Mouse (Mus musculus) limb, embryonic 15.5 days (tissue): Measurements from ENCODE around the gene Plekha5. TPM values are rescaled to one million over a fixed set of nuclear protein-coding genes. Genes with fewer than 3 reads are reported as not detected.
"Not testable (repeated sequence)": the region's sequence is repeated elsewhere in the genome, so short reads cannot be mapped to it uniquely, and the experiment has no call there.

ENCODE experiments used
- ATAC-seq: fragments of 200-750 bp; cut with Nextera tagmentation; 2 replicates; pipeline ENCODE4 v1.8.0; 2017; ENCODE audit warnings: low read depth, moderate TSS enrichment; ENCODE audit not compliant: insufficient number of reproducible peaks, low FRiP score, low TSS enrichment
- H3K27ac ChIP-seq: fragments of 300-500 bp; sonication (generic); 2 replicates; pipeline ENCODE4 v1.5.1; 2015; ENCODE audit warnings: moderate library complexity, mild to moderate bottlenecking, inconsistent platforms
- H3K27me3 ChIP-seq: fragments of 300-500 bp; sonication (generic); 2 replicates; pipeline ENCODE4 v1.6.1; 2015; ENCODE audit warnings: inconsistent platforms
- H3K36me3 ChIP-seq: fragments of 300-500 bp; sonication (generic); 2 replicates; pipeline ENCODE4 v1.6.1; 2015; ENCODE audit warnings: inconsistent platforms
- H3K4me1 ChIP-seq: fragments of 300-500 bp; sonication (generic); 2 replicates; pipeline ENCODE4 v1.6.1; 2015; ENCODE audit warnings: inconsistent platforms
- H3K4me2 ChIP-seq: fragments of 300-500 bp; sonication (generic); 2 replicates; pipeline ENCODE4 v1.6.1; 2015; ENCODE audit warnings: mild to moderate bottlenecking, inconsistent platforms
- H3K4me3 ChIP-seq: fragments of 300-500 bp; sonication (generic); 2 replicates; pipeline ENCODE4 v1.5.1; 2015; ENCODE audit warnings: mild to moderate bottlenecking, inconsistent platforms
- H3K9ac ChIP-seq: fragments of 300-500 bp; sonication (generic); 2 replicates; pipeline ENCODE4 v1.6.1; 2015; ENCODE audit warnings: inconsistent platforms
- H3K9me3 ChIP-seq: fragments of 300-500 bp; sonication (generic); 2 replicates; pipeline ENCODE4 v1.6.1; 2016; ENCODE audit warnings: inconsistent platforms
- WGBS: fragments of 180-500 bp; shearing (Covaris S2); methylation state at CpG from one replicate; pipeline ENCODE4 v1.1.7; 2015; 5-methylcytosine and 5-hydroxymethylcytosine counted together
- polyA plus RNA-seq: library from polyadenylated mRNA; unstranded; fragments of >200 nt; fragmentation: Nextera tagmentation; extraction: Ambion mirVana; gene quantifications from 2 replicates; pipeline ENCODE4 v1.2.1, GENCODE M21; 2015

The Plekha5 gene
- polyA plus RNA-seq, 1 experiment from 2014 or later = 47.2 TPM

GRCm38 (mm10) chr6:140567199-140567598 is 143.3 kb downstream of the Plekha5 start:
- Histone ChIP-seq H3K9ac (no peak overlapping the region), H3K4me1 (peaks cover 5% of the 10 kb centered on the region; the same call in 1 of the 2 replicates), H3K27me3 (no peaks in the 10 kb centered on the region), H3K4me2 (no peak overlapping the region), H3K9me3 (no peaks in the 10 kb centered on the region), H3K36me3 (peaks cover 16% of the 10 kb centered on the region), H3K27ac (peak overlapping the region; percentile 38; the same call in 1 of the 2 replicates), H3K4me3 (no peak overlapping the region)
- ATAC-seq = no peak
- 55% methylated on average over 2 of the region's 2 CpGs for WGBS

GRCm38 (mm10) chr6:140567897-140568296 is 144.0 kb downstream of the Plekha5 start:
- no peak for ATAC-seq
- Histone ChIP-seq H3K9me3 (no peaks in the 10 kb centered on the region), H3K9ac (no peak overlapping the region), H3K4me2 (no peak overlapping the region), H3K36me3 (peaks cover 19% of the 10 kb centered on the region), H3K4me1 (peaks cover 5% of the 10 kb centered on the region; the same call in 1 of the 2 replicates), H3K4me3 (no peak overlapping the region), H3K27ac (0 out of 2 replicates have a peak overlapping the region, but pooled peaks have one; percentile 38), H3K27me3 (no peaks in the 10 kb centered on the region)
- 46% methylated on average over 2 of the region's 2 CpGs for WGBS

- H3K9ac ChIP-seq = no peak overlapping the region
- peaks cover 5% of the 10 kb centered on the region; the same call in 1 of the 2 replicates for H3K4me1 ChIP-seq
- H3K27ac ChIP-seq = no peak overlapping the region
- H3K9me3 ChIP-seq = no peaks in the 10 kb centered on the region
- no peak for ATAC-seq
- H3K27me3 ChIP-seq = no peaks in the 10 kb centered on the region
- peaks cover 41% of the 10 kb centered on the region for H3K36me3 ChIP-seq
- H3K4me3 ChIP-seq = no peak overlapping the region
- 75% methylated on average over 11 of the region's 11 CpGs for WGBS
- no peak overlapping the region for H3K4me2 ChIP-seq
Observed at GRCm38 (mm10) chr6:140570152-140570551, 146.3 kb downstream of the Plekha5 start.

- Histone ChIP-seq H3K9ac (no peak overlapping the region), H3K4me3 (no peak overlapping the region), H3K27ac (no peak overlapping the region), H3K27me3 (no peaks in the 10 kb centered on the region), H3K4me1 (no peaks in the 10 kb centered on the region), H3K4me2 (no peak overlapping the region), H3K36me3 (peaks cover 54% of the 10 kb centered on the region), H3K9me3 (no peaks in the 10 kb centered on the region)
- ATAC-seq = no peak
- 90% methylated on average over 3 of the region's 3 CpGs for WGBS
Observed at GRCm38 (mm10) chr6:140574943-140575342, 151.1 kb downstream of the Plekha5 start.

- H3K36me3 ChIP-seq = peaks cover 56% of the 10 kb centered on the region
- no peaks in the 10 kb centered on the region for H3K4me1 ChIP-seq
- no peak for ATAC-seq
Observed at GRCm38 (mm10) chr6:140576133-140576532, 152.3 kb downstream of the Plekha5 start.

GRCm38 (mm10) chr6:140576961-140577821 is 153.3 kb downstream of the Plekha5 start:
- H3K4me3 ChIP-seq = no peak overlapping the region
- 68% methylated on average over 18 of the region's 18 CpGs for WGBS
- no peaks in the 10 kb centered on the region for H3K4me1 ChIP-seq
- ATAC-seq = no peak
- H3K27me3 ChIP-seq = no peaks in the 10 kb centered on the region
- no peak overlapping the region for H3K4me2 ChIP-seq
- H3K27ac ChIP-seq = no peak overlapping the region
- H3K36me3 ChIP-seq = peaks cover 61% of the 10 kb centered on the region
- no peaks in the 10 kb centered on the region for H3K9me3 ChIP-seq
- H3K9ac ChIP-seq = no peak overlapping the region

More at GRCm38 (mm10) chr6:140576133-140576532, 152.3 kb downstream of the Plekha5 start:
- Histone ChIP-seq H3K27ac (no peak overlapping the region), H3K4me2 (no peak overlapping the region), H3K9ac (no peak overlapping the region), H3K9me3 (no peaks in the 10 kb centered on the region), H3K27me3 (no peaks in the 10 kb centered on the region), H3K4me3 (no peak overlapping the region)
- WGBS = 68% methylated on average over 8 of the region's 8 CpGs

GRCm38 (mm10) chr6:140577822-140578170 is 153.9 kb downstream of the Plekha5 start:
- Histone ChIP-seq H3K4me3 (no peak overlapping the region), H3K27me3 (no peaks in the 10 kb centered on the region), H3K4me2 (no peak overlapping the region), H3K36me3 (peaks cover 62% of the 10 kb centered on the region), H3K27ac (no peak overlapping the region), H3K9me3 (no peaks in the 10 kb centered on the region), H3K4me1 (no peaks in the 10 kb centered on the region), H3K9ac (no peak overlapping the region)
- ATAC-seq = no peak
- 84% methylated on average over 4 of the region's 4 CpGs for WGBS

- H3K4me1 ChIP-seq, H3K9ac ChIP-seq, H3K9me3 ChIP-seq, H3K4me3 ChIP-seq, H3K27ac ChIP-seq, ATAC-seq, H3K27me3 ChIP-seq, H3K4me2 ChIP-seq: not testable (repeated sequence)
- peaks cover 56% of the 10 kb centered on the region for H3K36me3 ChIP-seq
Observed at GRCm38 (mm10) chr6:140578985-140579384, 155.1 kb downstream of the Plekha5 start.

- peaks cover 46% of the 10 kb centered on the region for H3K36me3 ChIP-seq
- no peak for ATAC-seq
- H3K4me3 ChIP-seq = no peak overlapping the region
- WGBS = 77% methylated on average over 4 of the region's 4 CpGs
- H3K27me3 ChIP-seq = no peaks in the 10 kb centered on the region
- H3K9ac ChIP-seq = no peak overlapping the region
- H3K4me2 ChIP-seq = no peak overlapping the region
- H3K27ac ChIP-seq = no peak overlapping the region
- no peaks in the 10 kb centered on the region for H3K4me1 ChIP-seq
- H3K9me3 ChIP-seq = no peaks in the 10 kb centered on the region
Observed at GRCm38 (mm10) chr6:140580170-140580569, 156.3 kb downstream of the Plekha5 start.

GRCm38 (mm10) chr6:140586714-140587259 is 162.9 kb downstream of the Plekha5 start:
- Histone ChIP-seq H3K4me1 (peaks cover 2% of the 10 kb centered on the region; the same call in 1 of the 2 replicates), H3K36me3 (peaks cover 60% of the 10 kb centered on the region), H3K27ac (no peak overlapping the region; the same call in 1 of the 2 replicates), H3K27me3 (no peaks in the 10 kb centered on the region), H3K9ac (no peak overlapping the region), H3K4me3 (no peak overlapping the region), H3K9me3 (no peaks in the 10 kb centered on the region), H3K4me2 (no peak overlapping the region)
- WGBS = 69% methylated on average over 8 of the region's 8 CpGs
- no peak for ATAC-seq

- ATAC-seq = no peak
- H3K4me2 ChIP-seq = no peak overlapping the region
- H3K4me3 ChIP-seq = no peak overlapping the region
- no peaks in the 10 kb centered on the region for H3K9me3 ChIP-seq
- no peaks in the 10 kb centered on the region for H3K27me3 ChIP-seq
- H3K9ac ChIP-seq = no peak overlapping the region
- WGBS = 42% methylated on average over 5 of the region's 5 CpGs
- peaks cover 75% of the 10 kb centered on the region for H3K36me3 ChIP-seq
- peak overlapping the region; percentile 33; the same call in 1 of the 2 replicates for H3K27ac ChIP-seq
- peaks cover 16% of the 10 kb centered on the region for H3K4me1 ChIP-seq
Observed at GRCm38 (mm10) chr6:140591331-140591730, 167.5 kb downstream of the Plekha5 start.

GRCm38 (mm10) chr6:140592713-140593112 is 168.9 kb downstream of the Plekha5 start:
- H3K27ac ChIP-seq = peak overlapping the region; percentile 59

More at GRCm38 (mm10) chr6:140592713-140593112, 168.9 kb downstream of the Plekha5 start:
- ATAC-seq = no peak
- Histone ChIP-seq H3K36me3 (peaks cover 69% of the 10 kb centered on the region), H3K4me3 (no peak overlapping the region), H3K4me2 (no peak overlapping the region), H3K4me1 (peaks cover 14% of the 10 kb centered on the region), H3K9ac (no peak overlapping the region), H3K9me3 (no peaks in the 10 kb centered on the region), H3K27me3 (no peaks in the 10 kb centered on the region)
- WGBS = 69% methylated on average over 8 of the region's 8 CpGs
